Mouse (Mus musculus): ENCODE results near the gene Enho. TPM values are rescaled to one million over a fixed set of nuclear protein-coding genes. Genes with fewer than 3 reads are reported as not detected.

Enho gene
- polyA plus RNA-seq, 1 experiment from 2014 or later: 14.8 TPM

GRCm38 (mm10) chr4:41641199-41641822 lies 1.2 kb upstream of the Enho start:
- 81% methylated on average over 6 of the region's 6 CpGs for WGBS
- H3K4me3 ChIP-seq (ENCODE audit: low read depth, low read length): no peak overlapping the region
- peaks cover 10% of the 10 kb centered on the region for H3K4me1 ChIP-seq (replicated peaks; ENCODE audit: control insufficient read depth, insufficient read depth, low read length)
- no peak for DNase-seq (ENCODE audit: low spot score)
- H3K4me2 ChIP-seq (ENCODE audit: low read length): no peak overlapping the region
- H3K27me3 ChIP-seq (replicated peaks; ENCODE audit: control insufficient read depth, insufficient read depth, low read length): peaks cover 9% of the 10 kb centered on the region; the same call in 1 of the 2 replicates
- H3K27ac ChIP-seq (ENCODE audit: low read depth): no peak overlapping the region
- no peaks in the 10 kb centered on the region for H3K9me3 ChIP-seq (ENCODE audit: control insufficient read depth, low read length)
- H3K36me3 ChIP-seq (ENCODE audit: control insufficient read depth, insufficient read depth, low read length): no peaks in the 10 kb centered on the region
- ATAC-seq (replicated peaks; ENCODE audit: low FRiP score, low TSS enrichment, low read depth): no peak
- no peak overlapping the region for H3K9ac ChIP-seq (ENCODE audit: low read length)

DNA sequence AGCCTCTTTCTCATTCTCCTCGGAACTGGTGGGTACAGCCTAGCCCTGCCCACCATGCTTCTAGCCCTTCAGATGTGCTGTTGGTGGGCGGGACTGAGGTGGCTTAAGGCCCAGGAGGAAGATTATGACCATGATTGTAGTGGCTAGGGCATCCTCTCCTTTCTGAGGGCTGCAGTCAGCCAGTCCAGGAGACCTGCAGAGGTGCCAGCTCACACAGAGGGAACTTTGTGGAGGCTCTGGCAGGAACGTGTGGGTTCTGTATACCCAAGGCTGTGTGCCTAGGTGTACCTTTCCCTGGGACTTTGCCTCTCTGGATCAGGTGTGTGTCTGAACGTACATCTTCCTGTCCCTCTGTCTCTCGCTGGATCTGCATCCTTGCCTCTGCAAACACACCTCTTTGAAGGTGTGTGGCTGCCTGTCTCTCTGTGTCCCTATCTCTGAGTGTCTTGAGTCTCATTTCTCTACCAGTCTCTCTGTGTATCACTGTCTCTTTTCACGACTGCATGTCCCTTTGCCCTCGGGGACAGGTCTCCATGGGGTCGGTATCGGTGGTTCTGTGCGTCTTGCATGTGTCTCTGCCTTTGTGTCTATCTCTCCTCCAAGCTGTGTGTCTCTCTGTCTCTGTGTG lies 796 bp downstream of the Enho start:
- Histone ChIP-seq H3K4me2 (ENCODE audit: low read length) (peak overlapping the region; percentile 70), H3K9ac (ENCODE audit: low read length) (peak overlapping the region; percentile 72), H3K27me3 (replicated peaks; ENCODE audit: control insufficient read depth, insufficient read depth, low read length) (peaks cover 9% of the 10 kb centered on the region; the same call in 1 of the 2 replicates), H3K27ac (ENCODE audit: low read depth) (peak overlapping the region; percentile 51; the same call in 1 of the 2 replicates), H3K4me1 (replicated peaks; ENCODE audit: control insufficient read depth, insufficient read depth, low read length) (peaks cover 15% of the 10 kb centered on the region), H3K4me3 (ENCODE audit: low read depth, low read length) (peak overlapping the region; percentile 51), H3K36me3 (ENCODE audit: control insufficient read depth, insufficient read depth, low read length) (no peaks in the 10 kb centered on the region), H3K9me3 (ENCODE audit: control insufficient read depth, low read length) (no peaks in the 10 kb centered on the region)
- peak; percentile 67 for DNase-seq (ENCODE audit: low spot score)
- WGBS: 20% methylated on average over 10 of the region's 10 CpGs
- ATAC-seq (replicated peaks; ENCODE audit: low FRiP score, low TSS enrichment, low read depth): no peak

- H3K27me3 ChIP-seq (replicated peaks; ENCODE audit: control insufficient read depth, insufficient read depth, low read length): peaks cover 9% of the 10 kb centered on the region; the same call in 1 of the 2 replicates
- no peak overlapping the region for H3K9ac ChIP-seq (ENCODE audit: low read length)
- WGBS: 83% methylated on average over 6 of the region's 6 CpGs
- ATAC-seq (replicated peaks; ENCODE audit: low FRiP score, low TSS enrichment, low read depth) (no peak), DNase-seq (ENCODE audit: low spot score) (no peak)
- no peak overlapping the region for H3K27ac ChIP-seq (ENCODE audit: low read depth)
- H3K36me3 ChIP-seq (ENCODE audit: control insufficient read depth, insufficient read depth, low read length): no peaks in the 10 kb centered on the region
- peaks cover 15% of the 10 kb centered on the region for H3K4me1 ChIP-seq (replicated peaks; ENCODE audit: control insufficient read depth, insufficient read depth, low read length)
- H3K4me2 ChIP-seq (ENCODE audit: low read length): peak overlapping the region; percentile 70
- H3K4me3 ChIP-seq (ENCODE audit: low read depth, low read length): 0 out of 2 replicates have a peak overlapping the region, but pooled peaks have one; percentile 51
- H3K9me3 ChIP-seq (ENCODE audit: control insufficient read depth, low read length): no peaks in the 10 kb centered on the region
Observed at GRCm38 (mm10) chr4:41638828-41639213, 1.3 kb downstream of the Enho start.

- H3K36me3 ChIP-seq (ENCODE audit: control insufficient read depth, insufficient read depth, low read length): no peaks in the 10 kb centered on the region
- no peak overlapping the region for H3K9ac ChIP-seq (ENCODE audit: low read length)
- no peak for ATAC-seq (replicated peaks; ENCODE audit: low FRiP score, low TSS enrichment, low read depth)
- H3K4me1 ChIP-seq (replicated peaks; ENCODE audit: control insufficient read depth, insufficient read depth, low read length): peaks cover 15% of the 10 kb centered on the region
- no peak overlapping the region for H3K4me3 ChIP-seq (ENCODE audit: low read depth, low read length)
- no peaks in the 10 kb centered on the region for H3K9me3 ChIP-seq (ENCODE audit: control insufficient read depth, low read length)
- peaks cover 9% of the 10 kb centered on the region; the same call in 1 of the 2 replicates for H3K27me3 ChIP-seq (replicated peaks; ENCODE audit: control insufficient read depth, insufficient read depth, low read length)
- DNase-seq (ENCODE audit: low spot score): no peak
- H3K4me2 ChIP-seq (ENCODE audit: low read length): no peak overlapping the region
- 91% methylated on average over 10 of the region's 10 CpGs for WGBS
- H3K27ac ChIP-seq (ENCODE audit: low read depth): no peak overlapping the region
Observed at GRCm38 (mm10) chr4:41638186-41638731, 1.9 kb downstream of the Enho start.

DNA sequence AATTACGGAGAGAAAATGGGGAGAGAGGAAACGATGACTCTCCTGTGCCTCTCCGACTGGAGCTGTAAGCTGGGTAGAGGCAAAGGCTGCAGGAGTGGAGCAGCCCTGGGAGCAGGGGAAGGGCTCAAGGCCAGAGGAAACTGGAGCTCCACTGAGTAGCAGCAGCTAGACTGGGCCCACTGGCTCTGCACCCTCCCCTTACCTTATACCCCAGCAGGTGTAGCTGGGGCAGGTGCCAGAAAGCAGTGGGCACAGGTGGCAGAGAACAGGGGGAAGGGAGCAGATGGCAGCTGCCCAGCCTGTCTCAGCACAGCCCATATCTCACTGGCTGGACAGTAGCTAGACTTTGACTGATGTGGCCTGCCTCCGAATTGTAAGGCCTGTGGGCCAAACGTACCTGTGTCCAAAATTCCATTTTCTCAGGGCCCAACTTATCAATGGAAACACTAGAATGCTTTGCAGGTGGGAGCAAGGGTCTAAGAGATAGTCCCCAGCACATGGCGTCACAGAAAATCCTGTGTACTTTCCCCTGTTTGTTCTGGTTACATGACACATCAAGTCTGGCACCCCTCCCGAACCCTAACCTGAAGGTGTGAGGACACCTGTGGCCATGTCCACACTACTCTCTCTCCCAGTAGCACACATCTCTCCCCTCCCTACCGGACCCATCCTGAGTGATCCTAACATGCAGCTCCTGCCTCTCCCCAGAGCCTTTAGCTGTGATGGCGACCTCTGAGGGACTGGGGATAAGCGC lies 3.1 kb downstream of the Enho start:
- Histone ChIP-seq H3K9me3 (ENCODE audit: control insufficient read depth, low read length) (no peaks in the 10 kb centered on the region), H3K27ac (ENCODE audit: low read depth) (0 out of 2 replicates have a peak overlapping the region, but pooled peaks have one; percentile 22), H3K9ac (ENCODE audit: low read length) (no peak overlapping the region), H3K4me1 (replicated peaks; ENCODE audit: control insufficient read depth, insufficient read depth, low read length) (peaks cover 15% of the 10 kb centered on the region), H3K36me3 (ENCODE audit: control insufficient read depth, insufficient read depth, low read length) (no peaks in the 10 kb centered on the region), H3K4me3 (ENCODE audit: low read depth, low read length) (no peak overlapping the region), H3K4me2 (ENCODE audit: low read length) (no peak overlapping the region), H3K27me3 (replicated peaks; ENCODE audit: control insufficient read depth, insufficient read depth, low read length) (peaks cover 9% of the 10 kb centered on the region; the same call in 1 of the 2 replicates)
- DNase-seq (ENCODE audit: low spot score): no peak
- no peak for ATAC-seq (replicated peaks; ENCODE audit: low FRiP score, low TSS enrichment, low read depth)
- 78% methylated on average over 10 of the region's 10 CpGs for WGBS

DNA sequence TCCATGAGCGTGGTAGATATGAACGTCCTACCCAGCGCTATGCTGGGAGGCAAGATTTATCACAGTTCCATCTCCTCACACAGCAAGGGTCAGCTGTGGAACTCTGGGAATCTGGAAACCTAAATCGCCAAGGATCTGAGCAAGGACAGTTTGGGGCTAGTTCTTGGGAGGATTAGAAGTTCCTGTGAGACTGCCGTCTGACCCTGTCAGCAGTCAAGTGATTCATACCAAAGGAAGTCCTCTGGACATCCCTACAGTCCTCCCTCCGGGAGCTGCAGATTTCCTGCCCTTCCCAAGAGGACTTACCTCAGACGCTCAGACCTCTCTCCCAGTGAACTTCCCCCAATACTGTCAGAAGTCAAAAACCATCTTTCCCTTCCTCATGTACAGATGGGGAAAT lies 3.8 kb downstream of the Enho start:
- no peak overlapping the region for H3K9ac ChIP-seq (ENCODE audit: low read length)
- no peaks in the 10 kb centered on the region for H3K36me3 ChIP-seq (ENCODE audit: control insufficient read depth, insufficient read depth, low read length)
- H3K4me1 ChIP-seq (replicated peaks; ENCODE audit: control insufficient read depth, insufficient read depth, low read length): peaks cover 22% of the 10 kb centered on the region
- no peak overlapping the region for H3K4me3 ChIP-seq (ENCODE audit: low read depth, low read length)
- H3K9me3 ChIP-seq (ENCODE audit: control insufficient read depth, low read length): no peaks in the 10 kb centered on the region
- H3K4me2 ChIP-seq (ENCODE audit: low read length): no peak overlapping the region
- no peak for DNase-seq (ENCODE audit: low spot score)
- WGBS: 23% methylated on average over 7 of the region's 7 CpGs
- no peak for ATAC-seq (replicated peaks; ENCODE audit: low FRiP score, low TSS enrichment, low read depth)
- H3K27me3 ChIP-seq (replicated peaks; ENCODE audit: control insufficient read depth, insufficient read depth, low read length): peaks cover 9% of the 10 kb centered on the region; the same call in 1 of the 2 replicates
- 0 out of 2 replicates have a peak overlapping the region, but pooled peaks have one; percentile 22 for H3K27ac ChIP-seq (ENCODE audit: low read depth)

- Histone ChIP-seq H3K4me1 (replicated peaks; ENCODE audit: control insufficient read depth, insufficient read depth, low read length) (peaks cover 25% of the 10 kb centered on the region), H3K4me2 (ENCODE audit: low read length) (no peak overlapping the region), H3K9ac (ENCODE audit: low read length) (no peak overlapping the region), H3K4me3 (ENCODE audit: low read depth, low read length) (no peak overlapping the region), H3K9me3 (ENCODE audit: control insufficient read depth, low read length) (no peaks in the 10 kb centered on the region), H3K27me3 (replicated peaks; ENCODE audit: control insufficient read depth, insufficient read depth, low read length) (peaks cover 9% of the 10 kb centered on the region; the same call in 1 of the 2 replicates), H3K36me3 (ENCODE audit: control insufficient read depth, insufficient read depth, low read length) (no peaks in the 10 kb centered on the region), H3K27ac (ENCODE audit: low read depth) (no peak overlapping the region)
- DNase-seq (ENCODE audit: low spot score) (no peak), ATAC-seq (replicated peaks; ENCODE audit: low FRiP score, low TSS enrichment, low read depth) (no peak)
- 53% methylated on average over 2 of the region's 2 CpGs for WGBS
Observed at GRCm38 (mm10) chr4:41635906-41636305, 4.2 kb downstream of the Enho start.

DNA sequence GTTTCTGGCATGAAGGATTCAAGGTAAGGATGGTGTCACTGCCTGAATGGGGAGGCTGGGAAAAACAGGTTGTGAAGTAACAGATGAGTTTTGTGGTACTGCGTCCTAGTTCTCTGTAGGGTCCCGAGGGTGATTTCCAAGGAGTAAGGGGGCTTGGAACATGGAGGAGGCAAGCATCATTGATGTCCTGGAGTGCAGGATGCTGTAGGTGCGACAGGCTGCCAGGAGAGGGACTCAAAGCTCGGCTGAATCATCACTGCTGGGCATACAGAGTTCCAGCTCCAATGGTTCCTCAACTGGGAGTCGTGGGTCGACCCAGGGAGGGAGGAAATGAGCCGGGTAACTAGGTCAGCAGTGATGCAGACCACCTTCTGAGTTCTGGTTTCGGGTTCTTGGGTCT lies 4.9 kb downstream of the Enho start:
- no peak for ATAC-seq (replicated peaks; ENCODE audit: low FRiP score, low TSS enrichment, low read depth)
- no peak for DNase-seq (ENCODE audit: low spot score)
- Histone ChIP-seq H3K9ac (ENCODE audit: low read length) (no peak overlapping the region), H3K9me3 (ENCODE audit: control insufficient read depth, low read length) (no peaks in the 10 kb centered on the region), H3K27me3 (replicated peaks; ENCODE audit: control insufficient read depth, insufficient read depth, low read length) (peaks cover 9% of the 10 kb centered on the region; the same call in 1 of the 2 replicates), H3K27ac (ENCODE audit: low read depth) (no peak overlapping the region), H3K4me3 (ENCODE audit: low read depth, low read length) (no peak overlapping the region), H3K4me1 (replicated peaks; ENCODE audit: control insufficient read depth, insufficient read depth, low read length) (peaks cover 23% of the 10 kb centered on the region), H3K4me2 (ENCODE audit: low read length) (no peak overlapping the region), H3K36me3 (ENCODE audit: control insufficient read depth, insufficient read depth, low read length) (no peaks in the 10 kb centered on the region)
- WGBS: 65% methylated on average over 8 of the region's 8 CpGs

All from intestine, embryonic 14.5 days (tissue).